Mouse (Mus musculus): ENCODE results near the gene Ficd. TPM values are rescaled to one million over a fixed set of nuclear protein-coding genes. Genes with fewer than 3 reads are reported as not detected.
A peak's percentile ranks its signal among the peaks of the same experiment; 100 is the strongest.

Ficd gene
- 6.2 and 7.8 TPM in 2 replicates for polyA plus RNA-seq (2012; rRNA removed)

GRCm38 (mm10) chr5:113735345-113736112, at the start of gene Ficd:
Gene Ficd, plus strand, starts transcription at chr5:113735803.
- DNase-seq (ENCODE audit: low spot score), result peak; percentile 87

- no peak for DNase-seq (ENCODE audit: low spot score)
Observed at GRCm38 (mm10) chr5:113687514-113687913, 48.1 kb upstream of the Ficd start.

- DNase-seq (ENCODE audit: low spot score), result no peak
Observed at GRCm38 (mm10) chr5:113690069-113690548, 45.5 kb upstream of the Ficd start.

- DNase-seq (ENCODE audit: low spot score), result no peak
Observed at GRCm38 (mm10) chr5:113690866-113691265, 44.7 kb upstream of the Ficd start.

- DNase-seq (ENCODE audit: low spot score), result no peak
Observed at GRCm38 (mm10) chr5:113693196-113693755, 42.3 kb upstream of the Ficd start.

- no peak for DNase-seq (ENCODE audit: low spot score)
Observed at GRCm38 (mm10) chr5:113694000-113694399, 41.6 kb upstream of the Ficd start.

GRCm38 (mm10) chr5:113694415-113694814, 41.2 kb upstream of the Ficd start:
- DNase-seq (ENCODE audit: low spot score), result no peak

GRCm38 (mm10) chr5:113700388-113701023, 35.1 kb upstream of the Ficd start:
- DNase-seq (ENCODE audit: low spot score), result no peak

GRCm38 (mm10) chr5:113703803-113704585, 31.6 kb upstream of the Ficd start:
- DNase-seq (ENCODE audit: low spot score), result no peak

GRCm38 (mm10) chr5:113712861-113713260, 22.7 kb upstream of the Ficd start:
- no peak for DNase-seq (ENCODE audit: low spot score)

GRCm38 (mm10) chr5:113716581-113717388, 18.8 kb upstream of the Ficd start:
- no peak for DNase-seq (ENCODE audit: low spot score)

GRCm38 (mm10) chr5:113719221-113719661, 16.4 kb upstream of the Ficd start:
- no peak for DNase-seq (ENCODE audit: low spot score)

- DNase-seq (ENCODE audit: low spot score), result no peak
Observed at GRCm38 (mm10) chr5:113722224-113723013, 13.2 kb upstream of the Ficd start.

GRCm38 (mm10) chr5:113723567-113724237, 11.9 kb upstream of the Ficd start:
- no peak for DNase-seq (ENCODE audit: low spot score)

- peak; percentile 71 for DNase-seq (ENCODE audit: low spot score)
Observed at GRCm38 (mm10) chr5:113724446-113724845, 11.2 kb upstream of the Ficd start, which contains the start of gene 1700069L16Rik. Gene 1700069L16Rik, minus strand, starts transcription at chr5:113724772.

- DNase-seq (ENCODE audit: low spot score), result no peak
Observed at GRCm38 (mm10) chr5:113725417-113725816, 10.2 kb upstream of the Ficd start.

GRCm38 (mm10) chr5:113726618-113727017, 9.0 kb upstream of the Ficd start:
- no peak for DNase-seq (ENCODE audit: low spot score)

GRCm38 (mm10) chr5:113727238-113727637, 8.4 kb upstream of the Ficd start:
- no peak for DNase-seq (ENCODE audit: low spot score)

- no peak for DNase-seq (ENCODE audit: low spot score)
Observed at GRCm38 (mm10) chr5:113728011-113728410, 7.6 kb upstream of the Ficd start.

GRCm38 (mm10) chr5:113728691-113729090, 6.9 kb upstream of the Ficd start:
- no peak for DNase-seq (ENCODE audit: low spot score)
